Mouse (Mus musculus): Measurements from ENCODE around the gene Pcif1.
"Not testable (repeated sequence)": the region's sequence is repeated elsewhere in the genome, so short reads cannot be mapped to it uniquely, and the experiment has no call there.

The Pcif1 gene

GRCm38 (mm10) chr2:164866741-164867551, 12.2 kb upstream of the Pcif1 start:
- no peak for DNase-seq

GRCm38 (mm10) chr2:164867566-164867965, 11.5 kb upstream of the Pcif1 start:
- no peak for DNase-seq

GRCm38 (mm10) chr2:164868491-164868890, 10.6 kb upstream of the Pcif1 start:
- DNase-seq, result no peak

- no peak for DNase-seq
These were observed 7.4 kb upstream of the Pcif1 start for GRCm38 (mm10) chr2:164871602-164872303.

GRCm38 (mm10) chr2:164873621-164874020, 5.5 kb upstream of the Pcif1 start:
- no peak for DNase-seq

GRCm38 (mm10) chr2:164874239-164874769, 4.8 kb upstream of the Pcif1 start:
- DNase-seq, result no peak

- DNase-seq, result not testable (repeated sequence)
These were observed 3.5 kb upstream of the Pcif1 start for GRCm38 (mm10) chr2:164875648-164876047.

- not testable (repeated sequence) for DNase-seq
These were observed 1.5 kb upstream of the Pcif1 start for GRCm38 (mm10) chr2:164877376-164878215.

GRCm38 (mm10) chr2:164878509-164879227, 436 bp upstream of the Pcif1 start:
- peak; percentile 64 for DNase-seq

- peak; percentile 92 to 94 for DNase-seq
These were observed 619 bp downstream of the Pcif1 start for GRCm38 (mm10) chr2:164879568-164880277.

- DNase-seq, result no peak
These were observed 3.5 kb downstream of the Pcif1 start for GRCm38 (mm10) chr2:164882619-164883018.

GRCm38 (mm10) chr2:164885788-164886187, 6.7 kb downstream of the Pcif1 start:
- DNase-seq, result peak; percentile 86 to 87

GRCm38 (mm10) chr2:164886617-164887016, 7.5 kb downstream of the Pcif1 start:
- no peak for DNase-seq

GRCm38 (mm10) chr2:164888996-164889395, 9.9 kb downstream of the Pcif1 start:
- DNase-seq, result no peak

- DNase-seq, result no peak
These were observed 10.9 kb downstream of the Pcif1 start for GRCm38 (mm10) chr2:164889960-164890359.

- no peak for DNase-seq
These were observed 11.4 kb downstream of the Pcif1 start for GRCm38 (mm10) chr2:164890411-164891049.

GRCm38 (mm10) chr2:164891056-164891834, 12.1 kb downstream of the Pcif1 start:
- DNase-seq, result no peak

- DNase-seq, result peak; percentile 66 to 72
These were observed 13.0 kb downstream of the Pcif1 start for GRCm38 (mm10) chr2:164891908-164892695.

GRCm38 (mm10) chr2:164892696-164893216, 13.7 kb downstream of the Pcif1 start:
- peak; percentile 63 to 65 for DNase-seq

Data from cerebellum, postnatal 36 days (tissue).